Mouse (Mus musculus) liver, embryonic 16.5 days (tissue): ENCODE results near the gene C1qc. TPM values are rescaled to one million over a fixed set of nuclear protein-coding genes. Genes with fewer than 3 reads are reported as not detected.

Source experiments
- ATAC-seq: fragments of 200-750 bp; cut with Nextera tagmentation; 2 replicates; pipeline ENCODE4 v1.8.0; 2017; ENCODE audit warnings: low read depth, mild to moderate bottlenecking, moderate number of reproducible peaks, moderate library complexity
- H3K27ac ChIP-seq: fragments of 300-500 bp; sonication (generic); 2 replicates; pipeline ENCODE4 v1.5.1; 2014; ENCODE audit warnings: mild to moderate bottlenecking, low read length
- H3K27me3 ChIP-seq: fragments of 300-500 bp; sonication (generic); 2 replicates; pipeline ENCODE4 v1.6.1; 2014; ENCODE audit warnings: low read depth, low read length, mixed read lengths; ENCODE audit not compliant: control insufficient read depth, insufficient read depth
- H3K36me3 ChIP-seq: fragments of 300-500 bp; sonication (generic); 2 replicates; pipeline ENCODE4 v1.6.1; 2014; ENCODE audit warnings: mild to moderate bottlenecking; ENCODE audit not compliant: control insufficient read depth, insufficient read depth
- H3K4me1 ChIP-seq: fragments of 300-500 bp; sonication (generic); 2 replicates; pipeline ENCODE4 v1.6.1; 2014; ENCODE audit warnings: low read depth, low read length, mixed read lengths; ENCODE audit not compliant: control insufficient read depth
- H3K4me2 ChIP-seq: fragments of 300-500 bp; sonication (generic); 2 replicates; pipeline ENCODE4 v1.6.1; 2014; ENCODE audit warnings: low read depth, low read length, mixed read lengths
- H3K4me3 ChIP-seq: fragments of 300-500 bp; sonication (generic); 2 replicates; pipeline ENCODE4 v1.5.1; 2014; ENCODE audit warnings: low read depth, mild to moderate bottlenecking, low read length
- H3K9ac ChIP-seq: fragments of 300-500 bp; sonication (generic); 2 replicates; pipeline ENCODE4 v1.6.1; 2014; ENCODE audit warnings: low read depth, low read length
- H3K9me3 ChIP-seq: fragments of 300-500 bp; sonication (generic); replicated peaks from 2 replicates; pipeline ENCODE4 v1.6.1; 2016; ENCODE audit warnings: low read length; ENCODE audit not compliant: control insufficient read depth
- WGBS: fragments of 180-500 bp; shearing (Covaris S2); extraction: QIAGEN DNeasy Blood & Tissue Kit; methylation state at CpG from one replicate; pipeline ENCODE4 v1.1.7; 2014; ENCODE audit not compliant: insufficient replicate concordance; 5-methylcytosine and 5-hydroxymethylcytosine counted together
- polyA plus RNA-seq: library from polyadenylated mRNA; unstranded; fragments of >200 nt; fragmentation: Nextera tagmentation; extraction: Ambion mirVana; gene quantifications from 2 replicates; pipeline ENCODE4 v1.2.1, GENCODE M21; 2015

Gene C1qc
- polyA plus RNA-seq, 1 experiment from 2014 or later = 68.2 TPM

DNA sequence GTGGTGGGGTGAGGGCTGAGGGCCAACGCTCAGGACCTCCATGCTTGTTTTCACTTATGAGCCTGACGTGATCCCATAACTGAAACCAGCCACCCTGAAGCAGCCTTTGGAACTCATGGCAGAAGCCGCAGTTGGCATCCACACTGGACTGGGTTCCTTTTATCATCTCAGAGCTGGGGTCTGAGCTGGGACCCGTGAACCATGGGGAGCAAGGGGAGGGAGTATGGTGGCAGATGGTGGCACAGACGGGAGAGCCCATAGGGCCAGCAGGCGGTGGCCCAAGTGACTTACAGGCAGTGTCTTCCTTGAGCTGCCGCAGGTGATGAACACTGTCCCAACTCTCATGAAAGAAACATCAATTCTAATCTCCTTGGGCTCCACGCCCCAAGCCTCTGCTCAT, 26.0 kb upstream of the C1qc start:
- no peak for ATAC-seq
- Histone ChIP-seq H3K4me2 (no peak overlapping the region), H3K9me3 (no peaks in the 10 kb centered on the region), H3K36me3 (no peaks in the 10 kb centered on the region), H3K9ac (no peak overlapping the region), H3K4me3 (no peak overlapping the region), H3K4me1 (no peaks in the 10 kb centered on the region), H3K27ac (no peak overlapping the region), H3K27me3 (no peaks in the 10 kb centered on the region; the same call in 1 of the 2 replicates)
- WGBS = 68% methylated on average over 8 of the region's 8 CpGs

DNA sequence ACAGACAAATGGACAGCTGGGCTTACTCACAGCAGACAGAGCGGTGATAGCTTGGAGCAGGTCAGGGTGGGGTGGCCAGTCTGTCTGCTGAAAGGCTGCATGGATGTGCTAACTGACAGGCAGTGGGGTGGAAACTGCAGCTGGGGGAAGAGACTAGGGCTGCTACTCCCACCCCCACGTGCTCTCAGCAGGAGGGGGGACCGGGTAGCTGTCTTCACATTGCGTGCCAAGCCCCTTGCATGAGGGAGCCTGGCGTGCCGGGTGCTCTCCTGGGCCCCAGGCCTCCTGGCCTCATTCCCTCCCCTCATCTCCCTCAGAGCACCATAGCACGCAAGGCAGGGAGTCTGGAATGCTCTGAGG, 24.3 kb upstream of the C1qc start:
- H3K27ac ChIP-seq = no peak overlapping the region
- no peak overlapping the region for H3K4me2 ChIP-seq
- peaks cover 5% of the 10 kb centered on the region for H3K27me3 ChIP-seq
- no peak overlapping the region for H3K4me3 ChIP-seq
- no peak overlapping the region for H3K9ac ChIP-seq
- H3K9me3 ChIP-seq = no peaks in the 10 kb centered on the region
- WGBS = 40% methylated on average over 7 of the region's 7 CpGs
- H3K4me1 ChIP-seq = no peaks in the 10 kb centered on the region
- no peak for ATAC-seq
- no peaks in the 10 kb centered on the region for H3K36me3 ChIP-seq

DNA sequence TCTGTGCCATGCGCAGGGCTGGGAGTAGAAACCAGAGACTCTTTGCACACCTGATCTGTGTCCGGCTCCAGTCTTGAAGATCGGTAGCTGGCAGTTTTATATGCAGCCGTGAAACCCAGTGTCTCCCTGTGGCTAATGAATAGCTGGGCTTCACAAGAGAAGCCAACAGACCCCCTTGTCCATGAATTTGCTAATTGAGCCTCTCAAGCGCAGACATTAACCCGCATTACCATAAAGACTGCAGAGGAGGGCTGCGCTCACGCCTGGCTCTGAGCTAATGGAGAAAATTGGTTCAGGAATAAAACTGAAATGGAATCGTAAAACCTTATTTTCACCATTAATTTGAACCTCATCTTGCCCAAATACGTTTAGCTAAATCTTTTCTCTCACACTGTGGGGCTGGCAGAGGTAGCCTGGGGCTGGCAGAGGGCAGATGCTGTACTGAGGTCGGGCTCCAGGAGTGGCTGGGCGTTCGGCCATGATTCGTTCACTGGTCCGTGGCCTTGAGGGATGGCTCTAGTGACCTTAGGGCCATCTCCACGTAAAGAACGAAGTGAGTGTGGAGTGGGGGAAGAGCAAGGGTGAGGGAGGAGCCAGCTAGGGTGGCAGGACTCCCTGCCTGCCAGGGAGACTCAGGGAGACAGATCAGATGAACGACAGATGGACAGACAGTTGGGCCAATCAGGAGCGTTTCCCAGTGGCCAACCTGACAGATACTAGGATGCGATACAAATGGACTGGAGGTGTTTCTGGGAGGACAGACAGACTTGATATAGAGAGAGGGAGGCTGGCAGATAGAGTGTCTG, 23.7 kb upstream of the C1qc start:
- ATAC-seq = no peak
- WGBS = 64% methylated on average over 20 of the region's 20 CpGs
- no peak overlapping the region for H3K9ac ChIP-seq

DNA sequence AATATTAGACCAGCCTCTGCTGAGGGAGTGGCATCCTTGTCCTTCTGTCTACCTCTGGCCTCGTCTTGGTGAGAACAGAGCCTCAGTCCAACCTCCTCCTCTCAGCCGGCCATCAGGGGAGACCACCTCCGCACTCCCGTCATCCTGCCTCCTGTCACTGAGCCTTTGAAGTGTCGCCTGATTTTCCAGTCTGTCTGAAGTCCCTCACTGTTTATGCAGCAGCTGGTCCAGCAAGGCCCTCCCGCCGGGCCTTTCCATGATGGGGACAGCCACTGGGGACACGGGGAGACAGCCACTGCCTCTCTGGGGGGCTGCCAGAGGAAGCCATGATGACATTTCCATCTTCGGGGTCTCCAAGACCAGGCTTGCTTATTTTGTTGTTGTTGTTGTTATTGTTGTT, 20.0 kb upstream of the C1qc start:
- WGBS = 19% methylated on average over 9 of the region's 9 CpGs
- no peaks in the 10 kb centered on the region for H3K4me1 ChIP-seq
- H3K4me2 ChIP-seq = no peak overlapping the region
- H3K27me3 ChIP-seq = peaks cover 16% of the 10 kb centered on the region
- H3K27ac ChIP-seq = no peak overlapping the region
- no peaks in the 10 kb centered on the region for H3K9me3 ChIP-seq
- no peaks in the 10 kb centered on the region for H3K36me3 ChIP-seq
- H3K9ac ChIP-seq = no peak overlapping the region
- no peak overlapping the region for H3K4me3 ChIP-seq
- ATAC-seq = no peak

More for the DNA sequence above, 23.7 kb upstream of the C1qc start:
- H3K4me2 ChIP-seq = no peak overlapping the region
- H3K27ac ChIP-seq = no peak overlapping the region
- H3K4me3 ChIP-seq = no peak overlapping the region
- H3K9me3 ChIP-seq = no peaks in the 10 kb centered on the region
- H3K36me3 ChIP-seq = no peaks in the 10 kb centered on the region
- H3K27me3 ChIP-seq = peaks cover 9% of the 10 kb centered on the region
- H3K4me1 ChIP-seq = no peaks in the 10 kb centered on the region

DNA sequence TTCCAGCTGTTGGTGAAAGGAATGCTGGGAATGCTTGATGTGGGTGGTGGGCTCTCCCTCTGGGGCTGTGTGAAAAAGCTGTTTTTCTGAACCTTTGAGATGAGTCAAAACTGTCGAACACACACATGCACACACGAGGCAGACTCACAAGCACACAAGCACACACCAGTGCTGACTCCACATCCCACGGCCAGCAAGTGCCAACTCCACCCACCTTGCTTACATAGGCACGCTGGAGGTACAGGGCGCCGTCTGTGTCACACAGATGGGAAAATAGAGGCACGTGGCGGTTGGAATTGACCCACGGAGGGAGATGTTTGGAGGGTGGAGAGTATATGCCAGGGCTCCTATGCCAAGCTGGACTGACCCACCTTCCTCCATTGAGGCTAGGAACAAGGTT, 18.9 kb upstream of the C1qc start:
- Histone ChIP-seq H3K27me3 (peaks cover 17% of the 10 kb centered on the region), H3K4me1 (no peaks in the 10 kb centered on the region), H3K9ac (no peak overlapping the region), H3K9me3 (no peaks in the 10 kb centered on the region), H3K36me3 (no peaks in the 10 kb centered on the region), H3K27ac (no peak overlapping the region), H3K4me2 (no peak overlapping the region), H3K4me3 (no peak overlapping the region)
- no peak for ATAC-seq
- 27% methylated on average over 9 of the region's 9 CpGs for WGBS

DNA sequence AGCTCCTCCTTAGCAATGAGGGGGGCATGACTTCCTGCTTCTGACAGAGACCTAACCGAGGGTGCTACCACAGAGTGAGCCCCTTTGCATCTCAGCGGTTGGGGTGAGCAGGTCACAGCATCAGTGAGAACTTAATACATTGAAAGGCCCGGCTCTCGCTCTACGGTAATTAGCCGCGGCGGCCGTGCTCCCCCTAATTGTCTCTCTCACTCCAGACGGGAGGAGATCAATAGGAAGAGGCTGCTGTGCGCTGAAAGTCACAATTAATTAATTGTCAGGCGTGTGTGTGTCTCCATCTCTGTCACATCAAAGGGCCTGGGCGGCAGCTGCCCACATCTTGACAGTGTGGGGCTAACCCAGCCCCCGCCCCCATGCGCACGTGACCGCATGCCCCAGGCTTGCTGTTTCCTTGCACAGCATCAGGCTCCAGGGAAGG, 18.4 kb upstream of the C1qc start:
- Histone ChIP-seq H3K4me3 (no peak overlapping the region), H3K4me1 (no peaks in the 10 kb centered on the region), H3K27ac (no peak overlapping the region), H3K27me3 (peaks cover 23% of the 10 kb centered on the region), H3K9me3 (no peaks in the 10 kb centered on the region), H3K36me3 (no peaks in the 10 kb centered on the region), H3K9ac (no peak overlapping the region), H3K4me2 (no peak overlapping the region)
- WGBS = 8% methylated on average over 17 of the region's 17 CpGs
- no peak for ATAC-seq

DNA sequence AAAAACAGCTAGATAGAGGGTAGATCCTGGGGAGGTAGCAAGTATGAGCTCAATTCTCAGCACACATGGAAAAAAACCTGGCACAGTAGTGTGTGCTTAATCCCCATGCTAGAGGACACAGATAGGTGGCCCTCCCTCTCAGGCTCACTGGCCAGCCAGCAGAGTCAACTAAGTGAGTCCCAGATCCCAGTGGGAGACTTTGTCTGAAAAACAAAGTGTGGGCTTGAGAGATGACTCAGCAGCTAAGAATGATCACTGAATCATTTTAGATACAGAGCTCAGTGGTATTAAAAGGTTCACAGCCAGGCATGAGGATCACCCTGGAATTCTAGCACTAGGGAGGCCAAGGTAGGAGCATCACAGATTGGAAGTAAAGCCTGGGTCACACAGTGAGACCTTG, 14.9 kb upstream of the C1qc start:
- no peak overlapping the region for H3K27ac ChIP-seq
- H3K9me3 ChIP-seq = no peaks in the 10 kb centered on the region
- peaks cover 40% of the 10 kb centered on the region for H3K27me3 ChIP-seq
- no peaks in the 10 kb centered on the region for H3K4me1 ChIP-seq
- H3K4me2 ChIP-seq = no peak overlapping the region
- no peak overlapping the region for H3K4me3 ChIP-seq
- no peaks in the 10 kb centered on the region for H3K36me3 ChIP-seq
- ATAC-seq = no peak
- H3K9ac ChIP-seq = no peak overlapping the region

DNA sequence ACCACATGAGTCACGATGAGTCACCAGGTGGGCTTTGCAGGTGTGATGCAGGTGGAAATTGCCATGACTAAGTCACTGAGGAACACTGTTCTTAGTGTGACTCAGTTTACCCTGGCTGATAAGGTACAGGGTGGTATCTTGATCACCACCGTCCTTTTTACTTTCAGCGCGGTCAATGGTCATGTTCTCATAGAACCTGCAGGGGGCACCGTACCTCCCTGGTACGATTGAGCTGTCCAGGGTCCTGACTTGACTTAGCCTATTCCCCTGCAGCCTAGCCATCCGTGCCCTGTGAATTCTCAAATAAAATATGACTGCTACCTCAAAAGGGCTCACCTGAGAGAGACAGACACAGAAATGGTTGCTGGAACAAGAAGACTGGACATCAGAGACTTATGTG, 14.2 kb upstream of the C1qc start:
- H3K27me3 ChIP-seq = peaks cover 35% of the 10 kb centered on the region
- H3K4me2 ChIP-seq = no peak overlapping the region

DNA sequence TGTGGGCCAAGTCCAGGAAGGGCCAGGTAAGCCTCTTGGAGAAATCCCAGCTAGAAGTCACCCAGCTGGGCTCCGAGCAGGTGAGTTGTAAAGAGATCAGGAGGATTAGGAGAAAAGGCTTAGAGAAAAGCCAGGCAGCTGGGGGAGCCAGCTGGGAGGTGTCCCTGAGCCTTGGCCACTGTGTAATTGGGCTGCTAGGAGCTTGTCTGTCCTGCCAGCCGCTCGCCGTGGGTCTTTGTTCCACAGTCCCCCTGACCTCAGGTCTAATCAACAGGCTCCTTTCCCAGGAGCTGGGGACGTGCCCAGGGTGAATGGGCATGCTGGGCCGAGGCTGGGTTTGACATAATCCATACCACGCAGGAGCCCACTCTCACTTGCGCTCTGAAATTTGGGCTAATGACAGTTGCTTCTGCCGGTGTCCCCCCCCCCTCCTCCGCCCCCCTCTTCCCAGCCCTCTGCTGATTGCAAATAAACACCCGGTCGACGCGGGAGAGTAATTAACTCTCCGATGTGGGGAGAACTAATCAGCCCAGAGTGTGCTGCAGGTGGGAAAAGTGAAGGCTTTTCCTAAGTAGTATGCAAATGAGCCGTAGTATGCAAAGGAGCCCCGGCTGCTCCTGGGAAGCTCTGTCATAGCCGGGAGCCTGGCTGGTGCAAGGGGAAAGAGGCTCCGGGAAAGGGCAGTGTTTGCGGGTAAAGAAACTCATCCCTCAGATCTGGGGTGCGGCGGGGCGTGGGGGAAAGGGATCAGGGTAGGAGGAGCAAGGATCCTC, 12.1 kb upstream of the C1qc start:
- no peaks in the 10 kb centered on the region for H3K36me3 ChIP-seq
- H3K4me2 ChIP-seq = no peak overlapping the region
- H3K27me3 ChIP-seq = peaks cover 24% of the 10 kb centered on the region
- H3K9me3 ChIP-seq = no peaks in the 10 kb centered on the region
- no peak overlapping the region for H3K27ac ChIP-seq
- H3K4me1 ChIP-seq = no peaks in the 10 kb centered on the region
- H3K4me3 ChIP-seq = no peak overlapping the region
- WGBS = 4% methylated on average over 23 of the region's 23 CpGs
- no peak for ATAC-seq
- no peak overlapping the region for H3K9ac ChIP-seq

More for the DNA sequence above, 14.2 kb upstream of the C1qc start:
- H3K27ac ChIP-seq = no peak overlapping the region
- WGBS = 8% methylated on average over 7 of the region's 7 CpGs
- no peak overlapping the region for H3K9ac ChIP-seq
- no peaks in the 10 kb centered on the region for H3K9me3 ChIP-seq
- no peak overlapping the region for H3K4me3 ChIP-seq
- no peaks in the 10 kb centered on the region for H3K36me3 ChIP-seq
- no peaks in the 10 kb centered on the region for H3K4me1 ChIP-seq
- no peak for ATAC-seq
